Mouse (Mus musculus) kidney, adult 11 months (tissue): ENCODE measurements around the gene Pnmal1.
"Not testable (repeated sequence)": the region's sequence is repeated elsewhere in the genome, so short reads cannot be mapped to it uniquely, and the experiment has no call there.

Experiments
- DNase-seq: peaks from one replicate; pipeline ENCODE4 v3.0.0; 2022

The Pnmal1 gene

DNA sequence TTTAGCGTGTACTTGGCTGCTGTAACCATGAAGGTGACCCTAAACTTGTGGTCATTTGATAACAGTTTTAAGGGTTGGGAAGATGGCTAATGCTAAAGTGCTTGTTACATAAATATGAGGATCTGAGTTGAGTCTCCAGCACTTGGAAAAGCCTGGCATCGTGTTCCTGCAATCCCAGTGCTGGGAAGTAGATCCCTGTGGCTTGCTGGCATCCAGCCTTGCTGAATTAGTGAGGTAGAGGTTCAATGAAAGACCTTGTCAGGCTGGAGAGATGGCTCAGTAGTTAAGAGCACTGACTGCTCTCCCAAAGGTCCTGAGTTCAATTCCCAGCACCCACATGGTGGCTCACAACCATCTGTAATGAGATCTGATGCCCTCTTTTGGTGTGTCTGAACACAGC is 5.7 kb upstream of the Pnmal1 start:
- not testable (repeated sequence) for DNase-seq

DNA sequence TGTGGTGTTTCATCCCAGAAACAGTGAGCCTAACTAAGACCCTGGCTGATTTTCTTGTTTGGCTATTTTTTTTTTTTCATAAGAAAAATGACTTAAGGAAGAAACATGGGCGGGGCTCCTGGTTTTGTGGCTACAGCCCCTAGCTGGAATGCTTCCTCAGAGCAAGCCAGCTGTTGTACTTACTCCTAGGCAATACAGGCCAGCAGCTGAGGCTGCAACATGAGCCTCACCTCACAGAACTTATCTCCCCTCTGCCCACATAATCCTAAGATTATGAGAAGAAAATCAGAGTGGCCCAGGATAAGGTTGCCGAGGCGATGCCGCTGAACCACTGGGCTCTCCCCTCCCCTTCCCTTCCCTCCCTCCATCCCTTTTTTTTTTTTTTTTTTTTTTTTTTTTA is 3.8 kb upstream of the Pnmal1 start:
- DNase-seq: no peak

DNA sequence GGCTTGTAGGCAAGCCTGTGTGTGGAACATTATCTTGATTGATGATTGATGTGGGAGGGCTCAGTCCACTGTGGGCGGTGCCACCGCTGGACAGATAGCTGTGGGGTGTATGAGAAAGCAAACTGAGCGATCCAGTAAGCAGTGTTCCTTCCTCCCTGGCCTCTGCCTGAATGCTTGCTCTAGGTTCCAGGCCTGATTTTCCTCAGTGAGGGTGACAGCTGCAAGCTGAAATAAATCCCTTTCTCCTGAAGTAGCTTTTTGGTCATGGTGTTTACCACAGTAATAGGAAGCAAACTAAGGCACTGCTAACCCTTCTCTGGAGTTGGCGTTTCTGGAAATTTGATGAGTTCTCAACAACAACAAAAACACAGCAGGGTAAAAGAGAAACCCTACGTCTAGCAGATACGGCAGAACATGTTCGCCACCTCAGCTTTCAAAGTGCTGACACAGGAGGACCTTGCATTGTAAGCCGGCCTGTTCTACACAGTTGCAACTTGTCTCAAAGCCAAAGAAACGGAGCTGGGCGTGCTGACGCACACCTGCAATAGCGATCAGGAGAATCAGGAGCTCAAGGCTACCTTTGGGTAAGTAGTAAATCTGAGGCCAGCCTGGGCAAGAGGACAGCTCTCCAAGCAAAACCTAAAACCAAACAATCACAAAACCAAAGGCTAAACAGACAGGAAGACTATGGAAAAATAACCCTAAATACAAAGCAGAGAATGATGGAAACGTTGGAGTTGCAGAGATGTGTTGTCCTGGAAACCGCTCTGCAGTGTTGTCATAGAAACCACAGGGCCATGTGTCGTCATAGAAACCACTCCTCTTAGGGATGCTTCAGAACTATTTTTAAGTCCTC is 2.8 kb upstream of the Pnmal1 start:
- DNase-seq: no peak

- no peak for DNase-seq
Measured at GRCm38 (mm10) chr7:16961678-16962077, 2.2 kb downstream of the Pnmal1 start.

DNA sequence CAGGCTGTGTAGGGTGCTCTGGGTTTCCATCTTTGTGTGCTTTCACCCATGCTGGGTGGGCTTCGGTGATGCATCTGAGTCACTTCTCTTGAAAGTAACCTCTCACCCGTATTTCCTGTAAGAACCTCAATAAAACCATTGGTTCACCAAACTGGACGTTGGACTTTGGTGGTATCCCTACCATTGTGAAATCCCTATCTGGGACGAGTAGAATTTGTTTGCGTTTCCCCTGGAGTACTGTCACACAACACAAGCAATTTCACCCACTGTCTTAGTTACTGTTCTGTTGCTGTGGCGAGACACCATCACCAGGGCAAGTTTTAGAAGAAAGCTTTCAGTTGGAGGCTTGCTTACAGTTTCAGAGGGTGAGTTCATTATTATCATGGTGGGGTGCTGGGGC is 8.9 kb downstream of the Pnmal1 start:
- no peak for DNase-seq

DNA sequence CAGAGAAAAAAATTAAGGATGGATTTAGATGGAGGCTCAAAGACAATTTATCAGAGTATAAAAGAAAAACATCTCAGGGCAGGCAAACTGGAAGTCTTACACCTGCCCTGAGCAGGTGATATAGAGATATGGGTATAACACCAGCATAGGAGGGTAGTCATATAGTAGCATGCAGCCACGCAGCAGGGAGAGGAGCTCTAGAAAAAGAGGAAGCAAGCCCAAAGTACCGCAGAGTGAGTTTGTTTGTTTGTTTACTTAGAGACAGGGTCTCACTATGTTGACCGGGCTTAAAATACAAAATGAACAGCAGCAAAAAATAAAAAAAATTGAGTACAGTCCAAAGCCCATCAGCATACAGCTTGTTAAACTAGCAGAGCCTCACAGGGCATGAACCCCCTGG is 11.7 kb downstream of the Pnmal1 start:
- DNase-seq: no peak

DNA sequence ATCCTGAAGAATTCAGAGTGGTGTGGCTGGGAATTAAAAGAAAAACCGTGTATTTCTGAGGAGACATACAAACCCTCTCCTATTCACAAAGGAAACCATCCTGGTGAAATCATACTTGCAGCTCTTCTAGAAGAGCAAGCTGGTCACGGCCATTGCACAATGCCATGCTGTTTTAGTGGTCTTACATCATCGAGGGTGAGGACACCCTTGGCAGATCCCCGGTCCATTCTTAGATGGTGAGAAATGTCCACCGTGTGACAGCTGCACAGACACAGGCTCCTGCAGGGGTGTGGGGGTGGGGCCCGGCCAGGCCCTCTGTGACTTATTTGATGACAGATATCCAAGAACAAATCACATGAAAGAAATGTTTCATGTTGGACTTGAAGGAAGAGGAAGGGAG is 14.5 kb downstream of the Pnmal1 start:
- DNase-seq: no peak

DNA sequence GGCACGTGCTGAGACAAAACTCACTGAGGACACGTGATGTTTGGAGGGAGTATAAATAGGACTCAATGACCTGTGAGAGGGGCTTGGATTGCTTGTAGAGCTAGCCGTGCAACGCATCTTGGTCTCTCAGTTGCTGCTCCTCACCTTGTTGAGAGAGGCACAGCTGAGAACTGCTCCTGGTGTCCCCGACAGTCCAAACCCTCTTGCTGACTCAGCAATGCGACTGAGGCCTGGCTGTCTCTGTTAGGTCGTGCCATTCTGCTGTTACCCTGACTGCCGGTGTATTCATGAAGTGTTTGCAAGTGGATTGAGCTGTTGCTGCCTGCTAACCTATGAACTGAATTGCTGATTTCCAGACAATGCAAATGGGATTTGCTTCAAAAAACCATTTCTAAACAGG is 16.8 kb downstream of the Pnmal1 start:
- DNase-seq: no peak

- DNase-seq: no peak
Measured at GRCm38 (mm10) chr7:16978173-16978572, 18.7 kb downstream of the Pnmal1 start.

- DNase-seq: no peak
Measured at GRCm38 (mm10) chr7:16978593-16978992, 19.1 kb downstream of the Pnmal1 start.

DNA sequence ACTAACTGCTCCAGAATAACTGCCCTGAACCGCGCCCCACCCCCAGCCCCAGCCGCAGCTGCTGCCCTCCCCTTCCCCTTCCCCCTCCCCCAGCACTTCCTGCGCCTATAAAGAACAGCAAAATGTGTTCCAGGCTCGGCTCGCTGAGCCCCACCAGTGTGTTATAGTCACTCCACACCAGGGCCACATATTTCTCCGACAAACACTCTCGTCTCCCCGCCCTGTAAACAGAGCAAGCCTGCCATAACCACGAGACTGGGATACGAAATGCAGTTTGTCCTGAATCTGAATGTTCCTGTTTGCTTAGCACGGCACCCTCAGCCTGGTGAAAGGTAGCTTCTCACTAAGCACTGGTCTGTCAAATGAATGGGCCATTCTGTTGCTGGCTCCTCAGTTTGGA is 20.9 kb downstream of the Pnmal1 start:
- no peak for DNase-seq

GRCm38 (mm10) chr7:16982859-16983568 is 23.5 kb downstream of the Pnmal1 start, which contains the start of gene Gm42372:
Gm42372 (plus strand) TSS chr7:16983086.
- no peak for DNase-seq

GRCm38 (mm10) chr7:16987541-16988149 is 28.2 kb downstream of the Pnmal1 start:
- no peak for DNase-seq

DNA sequence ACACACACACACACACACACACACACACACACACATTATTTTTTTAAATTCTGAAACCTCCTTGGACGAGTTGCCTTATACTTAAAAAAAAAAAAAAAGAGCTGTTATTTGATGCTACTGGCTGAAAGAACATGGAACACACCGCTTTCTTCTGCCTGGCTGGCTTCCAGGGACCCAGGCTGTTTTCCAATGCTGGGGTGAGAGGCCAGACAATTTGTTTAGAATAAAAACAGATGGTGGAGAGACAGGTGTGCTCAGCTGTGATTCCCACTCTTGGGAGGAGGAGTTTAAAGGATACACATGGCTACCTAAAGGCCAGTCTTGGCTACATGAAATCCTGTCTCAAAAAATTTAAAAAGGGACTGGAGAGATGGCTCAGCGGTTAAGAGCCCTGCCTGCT is 28.9 kb downstream of the Pnmal1 start:
- peak; percentile 21 for DNase-seq

DNA sequence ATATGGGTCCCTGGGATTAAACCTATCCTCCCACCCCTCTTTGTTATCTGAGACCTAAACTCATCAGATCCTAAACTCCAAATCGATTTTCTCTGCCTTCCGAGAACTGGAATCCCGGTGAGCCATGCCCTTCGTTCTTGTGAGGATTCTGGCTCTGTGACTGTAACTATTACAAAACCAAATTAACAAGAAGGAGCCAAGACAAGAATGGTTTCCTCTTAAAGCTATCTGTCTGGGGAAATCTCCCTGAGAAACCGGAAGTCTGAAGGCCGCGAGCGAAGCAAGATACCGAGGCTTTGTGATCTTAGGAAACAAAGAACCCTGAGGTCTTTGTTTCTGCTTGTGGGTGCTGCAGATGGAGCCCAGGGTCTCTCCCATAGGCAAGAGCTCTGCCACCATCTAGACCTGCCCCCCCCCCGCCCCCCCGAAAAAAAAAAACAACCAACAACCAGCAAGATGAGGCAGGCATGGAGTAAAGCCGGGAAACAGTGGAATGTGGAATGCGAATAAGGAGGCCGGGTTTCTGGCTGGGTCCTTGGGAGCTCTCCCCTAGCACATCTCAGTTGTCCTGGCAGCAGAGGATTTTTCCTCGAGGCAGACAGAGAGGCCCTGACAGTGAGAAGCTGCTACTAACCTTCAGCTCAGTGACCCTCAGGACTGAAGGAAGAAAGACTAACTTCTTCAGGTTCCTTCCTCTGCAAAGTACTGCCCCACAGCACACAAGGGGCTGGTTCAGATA is 30.7 kb downstream of the Pnmal1 start:
- no peak for DNase-seq

- DNase-seq: no peak
Measured at GRCm38 (mm10) chr7:16991681-16992450, 32.4 kb downstream of the Pnmal1 start.

GRCm38 (mm10) chr7:16992451-16992807 is 33.0 kb downstream of the Pnmal1 start, which contains the start of gene Ccdc8:
Ccdc8 (plus strand) TSS chr7:16992708.
- no peak for DNase-seq

GRCm38 (mm10) chr7:16993651-16994399 is 34.3 kb downstream of the Pnmal1 start:
- DNase-seq: peak; percentile 60

DNA sequence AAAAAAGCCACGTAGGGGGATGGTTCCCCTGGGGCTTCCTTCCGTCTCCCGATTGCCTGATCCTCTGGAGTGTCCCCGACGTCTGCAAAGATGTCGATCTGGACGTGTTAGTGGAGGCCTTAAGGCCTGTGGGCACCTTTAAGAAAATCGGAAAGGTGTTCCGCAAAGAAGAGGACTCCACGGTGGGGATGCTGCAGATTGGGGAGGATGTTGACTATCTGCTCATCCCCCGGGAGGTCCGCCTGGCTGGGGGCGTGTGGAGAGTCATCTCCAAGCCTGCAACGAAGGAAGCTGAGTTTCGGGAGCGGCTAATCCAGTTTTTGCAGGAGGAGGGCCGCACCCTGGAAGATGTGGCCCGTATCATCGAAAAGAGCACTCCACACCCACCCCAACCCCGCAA is 34.9 kb downstream of the Pnmal1 start:
- DNase-seq: no peak

DNA sequence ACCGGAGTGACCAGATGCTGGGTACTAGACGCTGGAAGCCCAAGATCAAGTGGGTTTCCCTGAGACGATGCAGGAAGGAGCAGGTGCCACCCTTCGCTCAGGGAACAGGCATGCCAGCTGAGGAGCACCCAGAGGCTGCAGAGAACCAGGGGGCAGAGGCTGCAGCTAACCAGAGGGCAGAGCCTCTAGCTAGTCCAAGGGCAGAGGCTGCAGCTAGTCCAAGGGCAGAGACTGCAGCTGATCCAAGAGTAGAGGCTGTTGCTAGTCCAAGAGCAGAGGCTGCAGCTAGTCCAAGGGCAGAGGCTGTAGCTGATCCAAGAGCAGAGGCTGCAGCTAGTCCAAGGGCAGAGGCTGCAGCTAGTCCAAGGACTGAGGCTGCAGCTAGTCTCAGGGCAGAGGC is 35.9 kb downstream of the Pnmal1 start:
- DNase-seq: no peak

- no peak for DNase-seq
Measured at GRCm38 (mm10) chr7:16999233-16999632, 39.8 kb downstream of the Pnmal1 start.

DNA sequence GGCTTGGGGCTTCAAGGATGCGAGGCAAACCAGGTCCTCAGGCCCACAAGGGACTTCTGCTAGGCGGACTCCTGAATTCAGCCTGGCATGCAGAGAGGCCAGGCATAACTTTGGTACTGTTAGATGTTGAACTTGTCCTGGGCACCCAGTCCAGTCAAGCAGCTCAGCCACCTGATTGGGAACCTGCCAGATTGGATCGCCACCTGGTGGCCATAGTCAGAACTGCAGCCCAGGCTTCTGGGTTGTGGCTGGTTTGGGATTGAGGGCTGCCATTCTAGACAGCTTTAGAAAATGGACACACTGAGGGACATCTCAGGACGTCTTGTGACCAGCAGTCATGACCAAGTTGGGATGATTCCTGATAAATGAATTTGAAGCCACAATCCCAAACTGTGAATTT is 40.2 kb downstream of the Pnmal1 start:
- DNase-seq: peak; percentile 80
